Mouse (Mus musculus): Measurements from ENCODE around the gene Ncaph2. TPM values are rescaled to one million over a fixed set of nuclear protein-coding genes. Genes with fewer than 3 reads are reported as not detected.

Gene Ncaph2
- total RNA-seq, 2 experiments from 2014 or later, result 73.2 to 82.3 TPM

DNA sequence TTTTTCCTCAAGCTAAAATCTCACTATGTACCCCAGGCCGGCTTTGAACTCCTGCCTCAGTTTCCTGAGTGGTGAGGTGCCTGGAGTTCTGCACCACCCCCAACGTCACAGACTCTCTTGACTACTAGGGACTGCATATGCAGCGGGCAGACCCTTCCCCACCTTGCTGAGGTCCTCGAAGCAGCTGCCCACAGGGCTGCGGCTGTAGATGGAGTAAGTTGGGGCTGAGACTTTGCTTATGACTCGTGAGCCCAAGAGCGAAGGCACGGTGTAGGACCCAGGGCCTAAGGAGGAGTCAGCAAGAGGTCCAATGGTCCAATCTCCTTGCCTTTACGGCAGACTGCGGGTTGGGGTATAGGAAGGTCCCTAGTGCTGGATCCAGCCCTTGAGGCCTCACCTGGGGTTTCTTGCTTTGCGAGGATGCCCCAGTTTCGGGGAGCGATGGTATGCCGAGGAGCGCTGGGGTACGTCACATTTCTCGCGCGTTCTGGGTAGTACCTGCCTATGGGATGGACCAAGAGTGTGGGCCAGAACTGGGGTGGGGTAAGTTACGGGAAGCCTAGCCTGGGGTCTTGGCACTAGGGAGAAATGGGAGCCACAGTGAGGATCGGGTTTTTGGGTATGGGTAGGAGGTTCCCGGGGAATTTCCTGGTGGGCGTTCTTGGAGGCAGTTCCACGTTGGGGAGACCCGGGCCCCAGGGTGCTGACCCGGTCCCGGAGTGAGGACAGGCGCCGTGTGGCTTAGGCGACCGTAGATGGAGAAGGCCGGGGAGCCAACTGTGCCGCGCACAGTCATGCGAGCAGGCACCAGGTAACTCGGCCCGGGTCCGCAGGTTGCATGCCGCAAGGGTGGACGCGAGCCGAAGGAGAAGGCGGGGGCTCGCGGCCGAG lies 22.7 kb downstream of the Ncaph2 start:
- DNase-seq (ENCODE audit: low spot score in 2 of 2), result peak in 1 of 2 experiments; percentile 14

DNA sequence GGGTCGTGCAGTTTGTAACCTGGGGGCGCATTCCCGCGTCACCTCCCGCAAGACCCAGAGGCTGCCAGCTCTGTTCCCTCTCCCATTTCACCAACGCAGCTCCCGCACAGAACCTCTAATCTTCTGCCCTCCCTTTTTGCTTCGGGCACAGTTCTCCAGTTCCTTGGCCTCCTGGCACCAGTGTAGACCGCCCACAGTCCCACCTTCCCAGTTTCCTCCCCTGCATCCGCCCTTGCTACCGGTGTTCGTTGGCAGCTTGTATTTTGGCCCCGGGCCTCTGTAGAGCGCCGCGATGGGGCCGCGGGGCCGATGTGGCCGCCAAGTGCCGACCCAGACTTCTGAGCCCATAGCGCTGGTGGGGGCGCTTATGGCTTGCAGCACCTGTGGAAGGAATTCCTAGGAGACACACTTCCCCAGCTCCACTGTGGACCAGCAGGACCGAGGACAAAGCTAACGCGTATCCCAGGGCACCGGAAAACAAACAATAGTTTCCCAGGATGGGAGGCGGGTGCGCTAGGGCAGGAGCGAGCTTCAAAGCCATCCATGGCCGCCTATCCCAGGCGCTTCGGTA lies 23.4 kb downstream of the Ncaph2 start, which contains the start of gene Odf3b:
Gene Odf3b, minus strand, starts transcription at position 452 of the 571 bp plus-strand sequence.
- peak in 1 of 2 experiments; percentile 18 for DNase-seq (ENCODE audit: low spot score in 2 of 2)

DNA sequence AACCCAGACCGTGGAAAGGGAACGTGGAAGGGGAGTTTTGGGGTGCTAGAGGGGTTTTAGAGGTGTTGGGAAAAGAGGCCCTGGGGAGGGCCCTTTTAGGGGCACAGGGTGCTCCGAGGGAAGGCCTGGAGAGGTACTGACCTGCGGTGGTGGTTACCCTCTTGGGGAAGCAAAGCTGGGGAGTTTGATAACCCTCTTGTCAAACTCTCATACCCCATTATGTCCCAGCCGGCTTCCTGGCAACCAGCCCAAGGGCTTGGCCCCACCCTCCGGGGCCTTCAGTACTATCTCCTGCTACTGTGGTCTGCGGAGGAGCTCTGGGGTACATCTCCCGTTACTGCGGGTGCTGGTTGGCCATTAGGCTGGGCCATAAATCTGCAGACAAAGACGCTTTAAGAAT lies 23.9 kb downstream of the Ncaph2 start:
- DNase-seq (ENCODE audit: low spot score in 2 of 2), result no peak

DNA sequence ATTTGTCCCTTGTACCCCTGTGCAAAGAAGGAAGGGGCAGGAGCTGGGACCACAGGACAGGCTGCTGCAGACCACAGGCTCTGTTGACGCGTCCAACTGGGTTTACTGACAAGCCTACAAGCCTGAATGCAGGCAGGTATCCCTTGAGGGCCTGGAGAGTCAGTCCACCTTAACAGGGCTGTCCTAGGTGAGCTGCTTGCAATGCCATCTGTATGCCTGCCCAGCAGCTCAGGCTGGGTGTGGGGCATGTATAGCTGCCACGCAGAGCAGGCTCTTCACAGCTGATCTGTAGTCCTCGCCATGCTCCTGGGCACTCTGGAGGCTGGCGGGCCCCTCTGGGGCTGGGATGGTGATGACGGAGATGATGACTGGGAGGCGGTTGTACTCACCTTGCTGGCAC lies 29.1 kb downstream of the Ncaph2 start, which contains the start of gene Klhdc7b:
Gene Klhdc7b, plus strand, starts transcription at position 301 of the 400 bp plus-strand sequence.
- no peak for DNase-seq (ENCODE audit: low spot score in 2 of 2)

DNA sequence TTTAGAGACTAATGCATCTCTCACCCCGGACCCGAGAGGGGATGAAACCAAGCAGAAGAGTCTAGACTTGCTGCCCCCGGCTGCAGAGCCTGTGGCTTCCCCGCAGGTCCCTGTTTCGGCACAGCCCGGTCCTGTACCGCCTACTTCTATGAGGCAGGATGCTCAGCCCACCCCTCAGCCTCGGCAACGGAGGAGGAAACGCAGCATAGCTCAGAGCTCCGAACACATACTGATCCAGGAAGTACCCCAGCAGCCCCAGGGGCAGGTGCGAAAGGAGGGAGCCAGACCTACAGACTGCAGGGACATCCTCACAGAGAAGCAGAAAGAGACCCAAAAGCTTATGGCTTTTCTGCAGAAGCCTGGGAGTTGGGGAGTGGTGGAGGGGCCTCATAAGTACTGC lies 31.6 kb downstream of the Ncaph2 start:
- no peak for DNase-seq (ENCODE audit: low spot score in 2 of 2)

DNA sequence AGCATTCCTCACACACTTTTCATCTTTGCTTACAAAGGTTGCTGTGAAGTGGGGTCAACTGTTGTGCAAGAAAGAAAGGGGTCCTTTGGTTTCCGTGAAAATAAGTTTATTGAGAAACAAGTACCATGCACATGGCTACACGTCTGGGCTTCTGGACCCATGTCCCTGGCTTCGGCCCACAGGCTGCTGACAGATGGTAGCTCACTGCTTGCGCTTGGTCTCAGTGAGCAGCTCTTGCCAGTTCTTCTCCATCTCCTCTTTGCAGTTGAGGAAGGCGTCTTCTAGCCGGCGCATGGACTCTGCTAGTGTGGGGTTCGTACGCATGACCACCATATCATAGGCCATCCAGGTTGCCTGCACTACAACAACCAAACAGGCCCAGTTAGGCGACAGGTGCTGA lies 34.6 kb downstream of the Ncaph2 start:
- DNase-seq (ENCODE audit: low spot score in 2 of 2), result no peak

DNA sequence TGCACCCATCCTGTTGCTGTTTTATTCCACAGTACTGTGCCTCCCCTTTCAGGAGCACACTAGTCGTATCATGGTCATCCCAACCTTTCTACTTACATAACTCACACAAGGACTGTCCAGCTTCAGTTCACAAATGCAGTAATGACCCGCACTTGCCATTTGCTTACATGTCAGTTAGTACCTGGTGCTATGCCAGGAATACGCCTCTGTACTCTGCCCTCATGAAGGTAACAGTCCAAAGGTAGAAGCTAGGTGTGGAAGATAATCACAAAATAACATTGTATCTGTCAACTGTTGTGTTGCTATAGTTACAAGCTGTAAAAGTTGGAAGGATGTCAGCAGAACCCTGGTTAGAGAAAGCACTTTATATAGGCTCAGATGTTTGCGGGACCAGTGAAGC lies 41.4 kb downstream of the Ncaph2 start:
- DNase-seq (ENCODE audit: low spot score in 2 of 2), result no peak

DNA sequence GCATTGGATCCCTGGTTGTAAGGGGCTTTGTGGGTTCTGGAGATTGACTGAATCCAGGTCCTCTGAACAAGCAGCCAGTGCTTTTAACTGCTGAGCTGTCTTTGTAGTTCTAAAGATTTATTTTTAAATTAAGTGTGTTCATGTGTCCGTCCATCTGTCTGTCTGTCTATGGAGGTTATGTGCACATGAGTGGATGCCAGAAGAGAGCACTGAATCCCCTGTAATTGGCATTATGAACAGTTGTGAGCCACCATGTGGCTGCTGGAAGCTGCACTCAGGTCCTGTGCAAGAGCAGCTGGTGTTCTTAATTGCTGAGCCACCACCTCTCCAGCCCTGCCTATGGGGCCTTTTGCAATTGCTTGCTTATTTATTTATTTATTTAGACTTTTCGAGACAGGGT lies 42.6 kb downstream of the Ncaph2 start:
- no peak for DNase-seq (ENCODE audit: low spot score in 2 of 2)

DNA sequence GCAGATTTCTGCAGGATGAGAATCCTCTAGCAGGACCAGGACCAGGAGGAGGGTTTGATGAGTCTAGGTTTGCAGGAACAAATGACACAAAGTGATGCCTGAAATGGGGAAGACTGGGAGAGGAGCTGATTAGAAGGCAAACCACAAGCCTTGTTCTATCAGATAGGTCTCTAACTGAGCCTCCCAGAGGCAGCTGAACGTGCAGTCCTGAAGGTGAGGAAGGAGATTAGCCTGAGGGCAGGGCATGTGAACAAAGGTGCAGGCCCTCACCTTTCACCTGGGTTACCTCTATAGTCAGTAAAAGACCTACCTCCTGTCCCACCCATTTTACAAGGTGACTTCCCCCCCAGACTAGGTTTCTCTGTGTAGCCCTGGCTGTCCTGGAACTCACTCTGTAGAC lies 44.2 kb downstream of the Ncaph2 start:
- no peak for DNase-seq (ENCODE audit: low spot score in 2 of 2)

DNA sequence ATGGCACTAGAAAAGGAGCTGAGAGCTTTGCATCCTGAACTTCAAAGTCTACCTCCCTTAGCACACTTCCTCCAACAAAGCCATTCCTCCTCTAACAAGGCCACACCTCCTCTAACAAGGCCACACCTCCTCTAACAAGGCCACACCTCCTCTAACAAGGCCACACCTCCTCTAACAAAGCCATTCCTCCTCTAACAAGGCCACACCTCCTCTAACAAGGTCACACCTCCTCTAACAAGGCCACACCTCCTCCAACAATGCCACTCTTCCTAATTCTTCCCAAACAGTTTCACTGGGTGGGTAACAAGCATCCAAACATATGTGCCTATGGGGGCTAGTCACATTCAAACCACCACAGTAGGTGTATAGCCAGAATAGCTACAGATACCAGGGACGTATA lies 47.0 kb downstream of the Ncaph2 start:
- DNase-seq (ENCODE audit: low spot score in 2 of 2), result no peak

DNA sequence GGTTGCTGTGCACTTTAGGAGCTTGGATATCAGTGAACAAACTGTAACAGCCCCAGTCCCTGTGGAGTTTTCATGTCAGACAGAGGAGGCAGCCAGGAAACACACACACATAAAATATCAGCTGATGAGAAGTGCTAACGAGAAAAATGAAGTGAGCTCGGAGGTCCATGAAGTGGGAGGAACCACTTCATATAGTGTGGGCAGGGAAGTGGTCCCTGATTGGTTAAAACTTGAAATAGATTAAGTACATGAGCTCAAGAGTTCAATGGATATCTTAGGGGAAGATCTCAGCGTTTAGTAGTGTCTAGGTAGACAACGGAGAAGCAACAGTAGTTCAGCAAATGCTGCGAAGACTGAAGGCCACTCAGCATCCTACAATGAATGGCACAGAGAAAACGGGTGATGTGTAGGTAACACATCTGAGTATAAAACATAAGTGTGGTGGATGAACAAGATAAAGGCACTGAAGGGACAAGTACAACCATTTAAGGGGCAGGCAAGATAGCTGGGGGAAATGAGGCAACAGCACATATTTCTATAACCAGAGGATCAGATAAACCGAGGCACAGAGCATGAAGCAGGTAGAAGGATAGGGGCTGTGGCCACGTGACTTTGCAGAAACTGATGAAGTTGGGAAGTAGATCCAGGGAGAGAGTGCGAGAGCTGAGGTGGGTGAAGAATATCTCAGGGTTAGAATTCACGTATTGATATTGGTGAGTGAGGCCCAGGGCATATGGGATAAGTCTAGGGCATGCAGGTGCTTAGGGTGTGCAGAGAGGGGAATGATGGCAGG lies 49.5 kb downstream of the Ncaph2 start:
- no peak for DNase-seq (ENCODE audit: low spot score in 2 of 2)

DNA sequence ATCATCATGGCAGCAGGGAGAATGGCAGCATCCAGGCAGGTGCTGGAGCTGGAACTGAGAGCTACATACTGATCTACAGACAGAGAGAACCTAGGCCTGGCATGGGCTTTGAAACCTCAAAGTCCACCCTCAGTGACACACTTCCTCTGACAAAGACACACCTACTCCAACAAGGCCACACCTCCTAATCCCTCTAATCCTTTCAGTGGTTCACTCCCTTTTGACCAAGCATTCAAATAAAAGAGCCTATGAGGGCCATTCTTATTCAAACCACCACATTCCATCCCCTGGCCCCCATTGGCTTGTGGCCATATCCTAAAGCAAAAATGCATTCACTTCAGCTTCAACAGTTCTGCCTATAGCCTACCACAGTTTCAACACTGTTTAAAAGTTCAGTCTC lies 51.2 kb downstream of the Ncaph2 start:
- DNase-seq (ENCODE audit: low spot score in 2 of 2), result no peak

DNA sequence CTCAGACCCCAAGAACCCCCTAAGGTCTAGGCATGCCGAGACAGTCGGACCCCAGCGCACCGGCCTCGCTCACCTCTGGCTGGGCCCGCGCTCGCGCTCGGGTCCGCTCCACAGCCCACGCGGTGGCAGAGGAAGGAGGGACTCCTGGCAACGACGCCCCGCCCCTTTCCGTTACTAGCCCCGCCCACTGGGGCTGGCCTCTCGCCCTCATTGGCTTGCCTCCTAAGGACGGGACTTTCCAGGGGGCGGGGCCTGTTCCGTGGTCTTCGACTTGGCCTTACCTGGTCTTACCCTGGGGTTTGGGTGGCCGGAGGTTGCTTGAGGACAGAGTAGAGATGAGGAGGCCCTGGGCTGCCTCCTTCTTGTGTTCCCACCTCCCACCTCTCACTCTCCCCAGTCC lies 54.6 kb downstream of the Ncaph2 start, which contains the start of gene Syce3:
Gene Syce3, minus strand, starts transcription at position 386 of the 400 bp plus-strand sequence.
- DNase-seq (ENCODE audit: low spot score in 2 of 2), result no peak

DNA sequence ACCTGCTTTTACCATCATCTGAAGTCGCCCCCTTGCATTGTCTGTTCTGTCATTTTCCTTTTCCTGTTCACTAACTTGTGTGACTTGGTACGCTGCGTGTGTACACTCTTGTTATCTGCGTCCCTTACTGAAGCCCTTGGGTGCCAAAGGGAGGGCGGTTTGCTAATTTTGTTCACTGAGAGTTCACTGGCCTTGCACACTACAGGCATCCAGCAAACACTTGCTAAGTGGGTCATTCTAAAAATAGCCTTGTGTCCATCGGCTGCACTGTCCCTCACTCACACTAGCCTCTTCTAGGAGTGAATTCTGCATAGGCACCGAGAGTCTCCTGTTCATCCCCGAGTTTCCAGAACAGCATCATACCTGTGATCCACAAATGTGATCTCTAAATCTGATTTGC lies 59.8 kb downstream of the Ncaph2 start:
- no peak for DNase-seq (ENCODE audit: low spot score in 2 of 2)

DNA sequence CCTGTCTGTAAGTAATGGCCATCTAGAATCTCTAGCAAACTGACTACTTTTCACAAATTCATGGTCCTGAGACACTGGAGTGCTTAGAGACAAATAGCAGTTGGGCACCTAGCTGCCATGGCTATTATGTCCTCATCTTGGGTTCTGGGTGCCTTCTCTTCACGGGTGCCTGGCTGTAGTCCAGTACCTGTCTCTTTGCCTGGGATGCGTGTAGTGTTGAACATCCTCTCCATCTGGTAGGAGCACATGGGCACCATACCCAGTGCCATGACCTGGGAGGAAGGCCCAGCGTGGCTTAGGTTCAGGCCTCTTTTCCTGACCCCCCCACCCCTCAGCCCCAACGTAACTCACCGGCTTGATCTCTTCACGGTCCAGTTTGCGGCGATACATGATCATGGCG lies 66.4 kb downstream of the Ncaph2 start:
- DNase-seq (ENCODE audit: low spot score in 2 of 2), result no peak

Small RNA genes within 50 kb of the gene (microRNA-seq; reads per million reads assigned to microRNA genes)
- gene Mir6959, result 3.9 to 5.1 reads per million in 2 experiments

Other genes starting within 250 kb of the Ncaph2 start
- gene Tubgcp6, start 232.6 kb upstream of the Ncaph2 start, total RNA-seq (2021), result 10 to 100 TPM; 26.5 to 30.0 TPM
- gene Hdac10, start 227.0 kb upstream of the Ncaph2 start, total RNA-seq (2021), result 10 to 100 TPM; 17.2 to 19.4 TPM
- gene Mapk12, start 215.0 kb upstream of the Ncaph2 start, total RNA-seq (2021), result 1 to 10 TPM; 4.0 to 5.5 TPM
- 10 to 100 TPM; 18.4 to 25.3 TPM for gene Mapk11, start 206.1 kb upstream of the Ncaph2 start, total RNA-seq (2021)
- gene Plxnb2, start 174.9 kb upstream of the Ncaph2 start, total RNA-seq (2021), result 10 to 100 TPM; 65.4 to 78.2 TPM
- 10 to 100 TPM; 33.1 to 37.5 TPM for gene Dennd6b, start 159.2 kb upstream of the Ncaph2 start, total RNA-seq (2021)
- gene Ppp6r2, start 144.2 kb upstream of the Ncaph2 start, total RNA-seq (2021), result 100 to 1,000 TPM; 159 to 174 TPM
- gene Sbf1, start 40.4 kb upstream of the Ncaph2 start, total RNA-seq (2021), result 100 to 1,000 TPM; 215 to 259 TPM
- not detected for gene Adm2, start 33.0 kb upstream of the Ncaph2 start, total RNA-seq (2021)
- not detected for gene Miox, start 21.3 kb upstream of the Ncaph2 start, total RNA-seq (2021)
- gene Lmf2, start 60 bp upstream of the Ncaph2 start, total RNA-seq (2021), result 10 to 100 TPM; 24.1 to 29.3 TPM
- gene Sco2, start 18.1 kb downstream of the Ncaph2 start, total RNA-seq (2021), result 10 to 100 TPM; 27.9 to 29.1 TPM
- 1 to 10 TPM; 1.1 to 1.4 TPM for gene Tymp, start 21.3 kb downstream of the Ncaph2 start, total RNA-seq (2021)
- 1 to 10 TPM; 3.7 to 4.2 TPM for gene Odf3b, start 23.6 kb downstream of the Ncaph2 start, total RNA-seq (2021)
- under 1 TPM; 0.13 to 0.18 TPM for gene Klhdc7b, start 29.2 kb downstream of the Ncaph2 start, total RNA-seq (2021)
- not detected for gene Syce3, start 54.8 kb downstream of the Ncaph2 start, total RNA-seq (2021)
- 1 to 10 TPM; 3.9 to 4.5 TPM for gene Cpt1b, start 70.1 kb downstream of the Ncaph2 start, total RNA-seq (2021)
- gene C730034F03Rik, start 73.9 kb downstream of the Ncaph2 start, total RNA-seq (2021), result 1 to 10 TPM; 2.0 to 2.4 TPM
- not detected for gene Gm44502, start 74.0 kb downstream of the Ncaph2 start, total RNA-seq (2021)
- 10 to 100 TPM; 51.1 to 59.8 TPM for gene Chkb, start 74.2 kb downstream of the Ncaph2 start, total RNA-seq (2021)
- 100 to 1,000 TPM; 176 to 186 TPM for gene Mapk8ip2, start 98.2 kb downstream of the Ncaph2 start, total RNA-seq (2021)
- gene Arsa, start 121.7 kb downstream of the Ncaph2 start, total RNA-seq (2021), result 10 to 100 TPM; 30.0 to 31.1 TPM
- 100 to 1,000 TPM; 221 to 225 TPM for gene Shank3, start 143.9 kb downstream of the Ncaph2 start, total RNA-seq (2021)
- gene Acr, start 212.6 kb downstream of the Ncaph2 start, total RNA-seq (2021), result 1 to 10 TPM; 1.8 to 3.1 TPM
- 10 to 100 TPM; 31.4 to 36.3 TPM for gene Rabl2, start 236.2 kb downstream of the Ncaph2 start, total RNA-seq (2021)

Data from layer of hippocampus, postnatal 10 days (tissue).